Mouse (Mus musculus): ENCODE data around the gene 9430038I01Rik. TPM values are rescaled to one million over a fixed set of nuclear protein-coding genes. Genes with fewer than 3 reads are reported as not detected.
A peak's percentile ranks its signal among the peaks of the same experiment; 100 is the strongest.

Gene 9430038I01Rik
- polyA plus RNA-seq, 1 experiment from 2014 or later = 20.2 TPM

GRCm38 (mm10) chr7:137407428-137408058 lies 3.0 kb downstream of the 9430038I01Rik start:
- WGBS = 95% methylated on average over 1 of the region's 1 CpGs
- Histone ChIP-seq H3K27ac (replicated peaks) (no peak overlapping the region), H3K4me1 (peaks cover 11% of the 10 kb centered on the region), H3K36me3 (no peaks in the 10 kb centered on the region), H3K4me3 (no peak overlapping the region), H3K9me3 (replicated peaks) (no peaks in the 10 kb centered on the region), H3K27me3 (ENCODE audit: low read depth, poor library complexity, severe bottlenecking) (no peaks in the 10 kb centered on the region)
- no peak for DNase-seq (ENCODE audit: low spot score)

GRCm38 (mm10) chr7:137404146-137404545 lies 6.4 kb downstream of the 9430038I01Rik start:
- Histone ChIP-seq H3K27ac (replicated peaks) (no peak overlapping the region), H3K9me3 (replicated peaks) (no peaks in the 10 kb centered on the region), H3K4me3 (no peak overlapping the region), H3K36me3 (0 out of 2 replicates have a peak, but pooled peaks cover 2% of the 10 kb centered on the region), H3K4me1 (no peaks in the 10 kb centered on the region), H3K27me3 (ENCODE audit: low read depth, poor library complexity, severe bottlenecking) (no peaks in the 10 kb centered on the region)
- 95% methylated on average over 2 of the region's 2 CpGs for WGBS
- DNase-seq (ENCODE audit: low spot score) = no peak

DNA sequence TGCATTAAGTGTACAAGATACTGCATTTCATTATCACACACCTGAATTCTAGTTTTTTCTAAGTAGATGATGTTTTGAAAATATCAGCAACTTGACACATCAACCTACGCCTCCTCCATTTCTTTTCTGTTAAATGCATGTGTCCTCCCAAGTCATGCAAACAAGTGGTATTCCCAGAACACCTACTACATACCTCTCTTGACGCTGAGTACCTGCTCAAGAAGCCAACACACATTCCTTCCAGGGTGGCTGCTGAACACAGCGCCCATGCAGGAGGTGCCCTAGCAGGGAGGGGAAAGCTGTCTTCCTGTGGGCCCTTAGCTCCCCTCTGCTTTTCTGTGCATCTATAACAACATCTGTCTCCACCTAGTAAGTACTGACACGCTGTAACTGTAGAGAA lies 11.6 kb downstream of the 9430038I01Rik start:
- 0 out of 2 replicates have a peak, but pooled peaks cover 4% of the 10 kb centered on the region for H3K4me1 ChIP-seq
- 0 out of 2 replicates have a peak, but pooled peaks cover 5% of the 10 kb centered on the region for H3K36me3 ChIP-seq
- H3K9me3 ChIP-seq (replicated peaks) = no peaks in the 10 kb centered on the region
- DNase-seq (ENCODE audit: low spot score) = no peak
- no peaks in the 10 kb centered on the region for H3K27me3 ChIP-seq (ENCODE audit: low read depth, poor library complexity, severe bottlenecking)
- H3K27ac ChIP-seq (replicated peaks) = no peak overlapping the region
- 93% methylated on average over 4 of the region's 4 CpGs for WGBS
- no peak overlapping the region for H3K4me3 ChIP-seq

DNA sequence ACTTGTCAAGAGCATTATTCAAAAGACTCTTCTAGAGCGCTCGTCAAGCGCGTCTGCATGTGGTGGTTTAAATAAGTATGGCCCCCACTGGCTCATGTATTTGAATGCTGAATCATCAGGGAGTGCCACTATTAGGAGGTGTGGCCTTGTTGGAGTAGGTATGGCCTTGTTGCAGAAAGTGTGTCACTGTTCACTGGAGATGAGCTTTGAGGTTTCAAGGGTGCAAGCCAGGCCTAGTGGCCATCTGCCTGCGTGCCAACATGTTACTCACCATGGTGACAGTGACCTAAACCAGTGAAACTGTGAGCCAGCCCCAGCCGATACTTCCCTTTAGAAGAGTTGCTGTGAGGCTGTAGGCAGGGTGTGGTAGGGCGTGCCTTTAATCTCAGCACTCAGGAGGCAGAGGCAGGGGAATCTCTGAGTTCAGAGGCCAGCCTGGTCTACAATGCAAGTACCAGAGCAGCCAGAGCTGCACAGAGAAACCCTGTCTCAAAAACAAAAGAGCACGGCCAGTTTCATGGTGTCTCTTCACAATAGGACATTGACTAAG lies 13.1 kb downstream of the 9430038I01Rik start:
- Histone ChIP-seq H3K27ac (replicated peaks) (no peak overlapping the region), H3K4me1 (0 out of 2 replicates have a peak, but pooled peaks cover 4% of the 10 kb centered on the region), H3K36me3 (0 out of 2 replicates have a peak, but pooled peaks cover 5% of the 10 kb centered on the region), H3K4me3 (no peak overlapping the region), H3K27me3 (ENCODE audit: low read depth, poor library complexity, severe bottlenecking) (no peaks in the 10 kb centered on the region), H3K9me3 (replicated peaks) (no peaks in the 10 kb centered on the region)
- 97% methylated on average over 8 of the region's 8 CpGs for WGBS
- DNase-seq (ENCODE audit: low spot score) = no peak

DNA sequence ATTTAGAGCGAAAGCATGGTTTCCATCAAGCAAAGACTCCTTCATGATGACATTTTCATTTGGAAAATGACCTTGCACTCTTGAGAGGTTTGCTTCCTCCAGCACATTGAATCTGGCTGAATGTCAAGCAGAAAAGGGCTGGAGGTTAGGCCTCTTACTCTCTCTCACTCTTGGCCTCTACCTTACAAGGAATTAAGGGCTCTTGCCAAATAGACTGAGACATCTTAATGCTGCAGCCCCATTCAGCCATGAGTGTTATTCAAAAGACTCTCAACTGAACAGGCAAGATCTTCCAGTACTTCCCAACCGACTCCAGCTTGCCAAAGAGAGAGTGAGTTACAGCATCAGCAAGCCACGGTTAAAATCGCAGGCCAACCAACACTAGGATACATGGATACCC lies 15.1 kb downstream of the 9430038I01Rik start:
- Histone ChIP-seq H3K4me3 (no peak overlapping the region), H3K4me1 (0 out of 2 replicates have a peak, but pooled peaks cover 4% of the 10 kb centered on the region), H3K9me3 (replicated peaks) (no peaks in the 10 kb centered on the region), H3K36me3 (0 out of 2 replicates have a peak, but pooled peaks cover 3% of the 10 kb centered on the region), H3K27ac (replicated peaks) (no peak overlapping the region), H3K27me3 (ENCODE audit: low read depth, poor library complexity, severe bottlenecking) (no peaks in the 10 kb centered on the region)
- WGBS = 90% methylated on average over 4 of the region's 4 CpGs
- no peak for DNase-seq (ENCODE audit: low spot score)

- Histone ChIP-seq H3K9me3 (replicated peaks) (no peaks in the 10 kb centered on the region), H3K36me3 (no peaks in the 10 kb centered on the region), H3K4me3 (no peak overlapping the region), H3K27ac (replicated peaks) (no peak overlapping the region), H3K4me1 (peaks cover 3% of the 10 kb centered on the region; the same call in 1 of the 2 replicates), H3K27me3 (ENCODE audit: low read depth, poor library complexity, severe bottlenecking) (no peaks in the 10 kb centered on the region)
- WGBS = 89% methylated on average over 5 of the region's 5 CpGs
- no peak for DNase-seq (ENCODE audit: low spot score)
Observed at GRCm38 (mm10) chr7:137387863-137388262, 22.7 kb downstream of the 9430038I01Rik start.

- H3K9me3 ChIP-seq (replicated peaks) = no peaks in the 10 kb centered on the region
- DNase-seq (ENCODE audit: low spot score) = no peak
- H3K27ac ChIP-seq (replicated peaks) = no peak overlapping the region
- 0 out of 2 replicates have a peak, but pooled peaks cover 3% of the 10 kb centered on the region for H3K36me3 ChIP-seq
- WGBS = 93% methylated on average over 7 of the region's 7 CpGs
- H3K4me1 ChIP-seq = peaks cover 6% of the 10 kb centered on the region
- H3K27me3 ChIP-seq (ENCODE audit: low read depth, poor library complexity, severe bottlenecking) = peaks cover 42% of the 10 kb centered on the region
- no peak overlapping the region for H3K4me3 ChIP-seq
Observed at GRCm38 (mm10) chr7:137374996-137375395, 35.6 kb downstream of the 9430038I01Rik start.

DNA sequence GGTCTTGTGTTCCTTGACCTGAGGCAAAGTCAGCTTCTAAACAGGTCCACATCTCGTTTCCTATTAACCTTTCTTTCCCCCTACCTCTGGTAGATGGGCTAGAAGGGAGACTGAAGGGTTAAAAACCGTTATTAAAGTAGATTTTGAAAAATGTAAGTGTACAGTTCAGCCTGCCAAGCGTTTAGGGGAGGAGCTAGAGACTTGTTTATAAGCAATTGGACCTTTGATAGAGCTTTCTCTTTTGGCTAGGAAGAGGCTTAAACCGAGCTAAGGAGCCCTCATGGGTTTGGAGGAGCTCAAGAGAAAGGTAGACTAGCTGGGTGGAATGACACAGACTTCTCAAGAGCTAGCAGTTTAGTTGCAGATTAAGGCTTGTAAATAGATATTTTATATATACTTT lies 38.8 kb downstream of the 9430038I01Rik start:
- H3K4me3 ChIP-seq = no peak overlapping the region
- H3K27me3 ChIP-seq (ENCODE audit: low read depth, poor library complexity, severe bottlenecking) = peaks cover 72% of the 10 kb centered on the region
- no peak overlapping the region for H3K27ac ChIP-seq (replicated peaks)
- WGBS = 70% methylated on average over 4 of the region's 4 CpGs
- H3K36me3 ChIP-seq = 0 out of 2 replicates have a peak, but pooled peaks cover 3% of the 10 kb centered on the region
- H3K9me3 ChIP-seq (replicated peaks) = no peaks in the 10 kb centered on the region
- peaks cover 11% of the 10 kb centered on the region for H3K4me1 ChIP-seq
- DNase-seq (ENCODE audit: low spot score) = no peak

DNA sequence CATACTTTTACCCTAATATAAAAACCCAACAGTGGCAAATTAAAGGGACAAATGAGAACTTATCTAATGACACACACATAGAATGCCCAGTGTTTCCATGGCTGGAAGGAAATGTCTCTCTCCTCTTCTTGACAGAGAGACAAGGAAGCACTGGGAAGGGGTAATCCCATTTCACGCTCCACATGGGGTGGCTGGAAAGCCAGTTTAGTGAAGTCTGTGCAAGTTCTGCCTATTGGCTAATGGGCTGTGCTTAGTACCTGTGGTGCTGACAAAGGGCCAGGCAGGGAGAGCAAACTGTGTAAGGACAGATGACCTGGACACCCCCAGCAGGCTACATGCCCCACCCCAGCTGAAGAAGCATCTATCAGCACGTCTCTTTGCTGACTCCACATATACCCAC lies 40.4 kb downstream of the 9430038I01Rik start:
- Histone ChIP-seq H3K27ac (replicated peaks) (no peak overlapping the region), H3K9me3 (replicated peaks) (no peaks in the 10 kb centered on the region), H3K36me3 (0 out of 2 replicates have a peak, but pooled peaks cover 2% of the 10 kb centered on the region), H3K4me3 (no peak overlapping the region), H3K27me3 (ENCODE audit: low read depth, poor library complexity, severe bottlenecking) (peaks cover 82% of the 10 kb centered on the region), H3K4me1 (peaks cover 11% of the 10 kb centered on the region)
- peak; percentile 79 for DNase-seq (ENCODE audit: low spot score)
- WGBS = 33% methylated on average over 2 of the region's 2 CpGs

GRCm38 (mm10) chr7:137366736-137367135 lies 43.8 kb downstream of the 9430038I01Rik start:
- WGBS = 85% methylated on average over 4 of the region's 4 CpGs
- H3K4me3 ChIP-seq = no peak overlapping the region
- H3K36me3 ChIP-seq = no peaks in the 10 kb centered on the region
- H3K9me3 ChIP-seq (replicated peaks) = no peaks in the 10 kb centered on the region
- H3K27me3 ChIP-seq (ENCODE audit: low read depth, poor library complexity, severe bottlenecking) = peaks cover 67% of the 10 kb centered on the region
- H3K4me1 ChIP-seq = peaks cover 11% of the 10 kb centered on the region
- DNase-seq (ENCODE audit: low spot score) = no peak
- no peak overlapping the region for H3K27ac ChIP-seq (replicated peaks)

- peaks cover 50% of the 10 kb centered on the region for H3K27me3 ChIP-seq (ENCODE audit: low read depth, poor library complexity, severe bottlenecking)
- no peaks in the 10 kb centered on the region for H3K9me3 ChIP-seq (replicated peaks)
- 95% methylated on average over 8 of the region's 8 CpGs for WGBS
- H3K27ac ChIP-seq (replicated peaks) = no peak overlapping the region
- peaks cover 6% of the 10 kb centered on the region for H3K4me1 ChIP-seq
- no peak for DNase-seq (ENCODE audit: low spot score)
- no peaks in the 10 kb centered on the region for H3K36me3 ChIP-seq
- H3K4me3 ChIP-seq = no peak overlapping the region
Observed at GRCm38 (mm10) chr7:137365056-137365455, 45.5 kb downstream of the 9430038I01Rik start.

DNA sequence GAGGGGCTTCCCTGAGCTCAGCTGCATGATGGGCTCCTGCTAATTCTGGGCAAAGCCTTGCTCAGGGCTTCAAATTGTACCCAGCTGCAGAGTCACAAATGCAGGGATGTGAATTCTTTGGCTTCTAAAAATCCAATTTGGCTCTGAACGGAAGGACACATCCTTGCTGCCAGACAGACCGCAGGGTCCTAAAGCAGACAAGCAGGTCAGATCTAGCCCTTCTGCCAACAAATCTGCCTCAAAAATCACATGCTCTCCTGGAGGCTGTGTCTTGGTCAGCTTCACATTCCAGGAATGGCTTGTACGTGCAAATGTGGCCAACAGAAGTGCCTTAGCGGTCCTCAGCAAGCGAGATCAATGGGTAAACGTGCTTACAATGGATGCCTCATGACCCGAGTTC lies 46.0 kb downstream of the 9430038I01Rik start:
- Histone ChIP-seq H3K36me3 (no peaks in the 10 kb centered on the region), H3K27me3 (ENCODE audit: low read depth, poor library complexity, severe bottlenecking) (peaks cover 47% of the 10 kb centered on the region), H3K27ac (replicated peaks) (no peak overlapping the region), H3K4me3 (no peak overlapping the region), H3K9me3 (replicated peaks) (no peaks in the 10 kb centered on the region), H3K4me1 (peaks cover 1% of the 10 kb centered on the region; the same call in 1 of the 2 replicates)
- whole genome bisulfite sequencing = 75% methylated on average over 7 of the region's 7 CpGs
- no peak for DNase-seq (ENCODE audit: low spot score)

DNA sequence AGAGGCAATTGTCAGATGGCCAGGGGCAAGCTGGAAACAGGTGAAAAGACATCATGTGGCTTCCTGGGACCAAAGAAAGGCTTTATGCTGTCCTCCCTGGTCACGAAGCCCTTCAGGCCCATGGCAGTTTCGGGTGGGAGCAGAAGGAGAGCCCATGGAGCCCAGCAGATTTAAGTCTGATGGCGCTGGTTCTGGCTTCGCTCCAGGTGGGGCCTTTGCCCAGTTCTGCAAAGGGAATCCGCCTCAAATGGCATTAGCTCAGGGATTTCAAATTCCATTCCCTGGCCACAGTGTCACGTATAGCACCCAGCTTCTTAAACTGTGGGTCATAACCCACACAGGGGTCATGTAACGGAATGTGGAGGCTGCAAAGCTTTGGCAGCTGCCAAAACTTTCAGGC lies 63.7 kb downstream of the 9430038I01Rik start:
- H3K27ac ChIP-seq (replicated peaks) = peak overlapping the region; percentile 46
- DNase-seq (ENCODE audit: low spot score) = no peak
- H3K9me3 ChIP-seq (replicated peaks) = no peaks in the 10 kb centered on the region
- 83% methylated on average over 7 of the region's 7 CpGs for WGBS
- H3K36me3 ChIP-seq = no peaks in the 10 kb centered on the region
- H3K4me3 ChIP-seq = no peak overlapping the region
- peaks cover 15% of the 10 kb centered on the region for H3K4me1 ChIP-seq
- H3K27me3 ChIP-seq (ENCODE audit: low read depth, poor library complexity, severe bottlenecking) = no peaks in the 10 kb centered on the region; the same call in 1 of the 2 replicates
